Mouse (Mus musculus) liver, embryonic 16.5 days (tissue): ENCODE results near the gene Suco. TPM values are rescaled to one million over a fixed set of nuclear protein-coding genes. Genes with fewer than 3 reads are reported as not detected.

Experiments
- ATAC-seq: fragments of 200-750 bp; cut with Nextera tagmentation; 2 replicates; pipeline ENCODE4 v1.8.0; 2017; ENCODE audit warnings: low read depth, mild to moderate bottlenecking, moderate number of reproducible peaks, moderate library complexity
- H3K27ac ChIP-seq: fragments of 300-500 bp; sonication (generic); 2 replicates; pipeline ENCODE4 v1.5.1; 2014; ENCODE audit warnings: mild to moderate bottlenecking, low read length
- H3K27me3 ChIP-seq: fragments of 300-500 bp; sonication (generic); 2 replicates; pipeline ENCODE4 v1.6.1; 2014; ENCODE audit warnings: low read depth, low read length, mixed read lengths; ENCODE audit not compliant: control insufficient read depth, insufficient read depth
- H3K36me3 ChIP-seq: fragments of 300-500 bp; sonication (generic); 2 replicates; pipeline ENCODE4 v1.6.1; 2014; ENCODE audit warnings: mild to moderate bottlenecking; ENCODE audit not compliant: control insufficient read depth, insufficient read depth
- H3K4me1 ChIP-seq: fragments of 300-500 bp; sonication (generic); 2 replicates; pipeline ENCODE4 v1.6.1; 2014; ENCODE audit warnings: low read depth, low read length, mixed read lengths; ENCODE audit not compliant: control insufficient read depth
- H3K4me2 ChIP-seq: fragments of 300-500 bp; sonication (generic); 2 replicates; pipeline ENCODE4 v1.6.1; 2014; ENCODE audit warnings: low read depth, low read length, mixed read lengths
- H3K4me3 ChIP-seq: fragments of 300-500 bp; sonication (generic); 2 replicates; pipeline ENCODE4 v1.5.1; 2014; ENCODE audit warnings: low read depth, mild to moderate bottlenecking, low read length
- H3K9ac ChIP-seq: fragments of 300-500 bp; sonication (generic); 2 replicates; pipeline ENCODE4 v1.6.1; 2014; ENCODE audit warnings: low read depth, low read length
- H3K9me3 ChIP-seq: fragments of 300-500 bp; sonication (generic); replicated peaks from 2 replicates; pipeline ENCODE4 v1.6.1; 2016; ENCODE audit warnings: low read length; ENCODE audit not compliant: control insufficient read depth
- WGBS: fragments of 180-500 bp; shearing (Covaris S2); extraction: QIAGEN DNeasy Blood & Tissue Kit; methylation state at CpG from one replicate; pipeline ENCODE4 v1.1.7; 2014; ENCODE audit not compliant: insufficient replicate concordance; 5-methylcytosine and 5-hydroxymethylcytosine counted together
- polyA plus RNA-seq: library from polyadenylated mRNA; unstranded; fragments of >200 nt; fragmentation: Nextera tagmentation; extraction: Ambion mirVana; gene quantifications from 2 replicates; pipeline ENCODE4 v1.2.1, GENCODE M21; 2015

The Suco gene
- polyA plus RNA-seq, 1 experiment from 2014 or later = 15.2 TPM

- WGBS = under 1% methylated on average over 34 of the region's 34 CpGs
- ATAC-seq = peak; percentile 3
- Histone ChIP-seq H3K27ac (peak overlapping the region; percentile 99), H3K9ac (peak overlapping the region; percentile 96), H3K9me3 (no peaks in the 10 kb centered on the region), H3K36me3 (no peaks in the 10 kb centered on the region), H3K27me3 (no peaks in the 10 kb centered on the region), H3K4me1 (peaks cover 13% of the 10 kb centered on the region), H3K4me3 (peak overlapping the region; percentile 87), H3K4me2 (peak overlapping the region; percentile 77)
Observed at GRCm38 (mm10) chr1:161875706-161876552, 553 bp downstream of the Suco start.

- 41% methylated on average over 1 of the region's 1 CpGs for WGBS
Observed at GRCm38 (mm10) chr1:161869422-161869821, 7.1 kb downstream of the Suco start.

GRCm38 (mm10) chr1:161868413-161868812, 8.1 kb downstream of the Suco start:
- ATAC-seq = no peak
- H3K4me2 ChIP-seq = no peak overlapping the region
- H3K9me3 ChIP-seq = no peaks in the 10 kb centered on the region
- H3K9ac ChIP-seq = no peak overlapping the region
- H3K27ac ChIP-seq = no peak overlapping the region
- H3K4me1 ChIP-seq = peaks cover 2% of the 10 kb centered on the region; the same call in 1 of the 2 replicates
- H3K27me3 ChIP-seq = no peaks in the 10 kb centered on the region
- no peak overlapping the region for H3K4me3 ChIP-seq
- no peaks in the 10 kb centered on the region for H3K36me3 ChIP-seq

More at GRCm38 (mm10) chr1:161869422-161869821, 7.1 kb downstream of the Suco start:
- Histone ChIP-seq H3K27me3 (no peaks in the 10 kb centered on the region), H3K4me2 (no peak overlapping the region), H3K27ac (no peak overlapping the region), H3K9ac (no peak overlapping the region), H3K4me3 (no peak overlapping the region), H3K4me1 (peaks cover 8% of the 10 kb centered on the region), H3K9me3 (no peaks in the 10 kb centered on the region), H3K36me3 (no peaks in the 10 kb centered on the region)
- no peak for ATAC-seq

GRCm38 (mm10) chr1:161863742-161864141, 12.7 kb downstream of the Suco start:
- H3K27ac ChIP-seq = no peak overlapping the region
- H3K4me2 ChIP-seq = no peak overlapping the region
- H3K9me3 ChIP-seq = no peaks in the 10 kb centered on the region
- peaks cover 2% of the 10 kb centered on the region; the same call in 1 of the 2 replicates for H3K4me1 ChIP-seq
- no peaks in the 10 kb centered on the region for H3K27me3 ChIP-seq
- no peaks in the 10 kb centered on the region; the same call in 1 of the 2 replicates for H3K36me3 ChIP-seq
- no peak overlapping the region for H3K9ac ChIP-seq
- no peak for ATAC-seq
- WGBS = 57% methylated on average over 2 of the region's 2 CpGs
- H3K4me3 ChIP-seq = no peak overlapping the region

GRCm38 (mm10) chr1:161859248-161859647, 17.2 kb downstream of the Suco start:
- no peak overlapping the region for H3K9ac ChIP-seq
- no peak overlapping the region for H3K4me3 ChIP-seq
- H3K27me3 ChIP-seq = no peaks in the 10 kb centered on the region
- no peak overlapping the region for H3K27ac ChIP-seq
- no peaks in the 10 kb centered on the region; the same call in 1 of the 2 replicates for H3K4me1 ChIP-seq
- ATAC-seq = no peak
- no peaks in the 10 kb centered on the region for H3K9me3 ChIP-seq
- 87% methylated on average over 2 of the region's 2 CpGs for WGBS
- no peak overlapping the region for H3K4me2 ChIP-seq
- peaks cover 17% of the 10 kb centered on the region for H3K36me3 ChIP-seq

- H3K27me3 ChIP-seq = no peaks in the 10 kb centered on the region
- no peak overlapping the region for H3K27ac ChIP-seq
- no peaks in the 10 kb centered on the region for H3K4me1 ChIP-seq
- no peaks in the 10 kb centered on the region for H3K9me3 ChIP-seq
- no peak for ATAC-seq
- no peak overlapping the region for H3K4me3 ChIP-seq
- H3K9ac ChIP-seq = no peak overlapping the region
- peaks cover 21% of the 10 kb centered on the region for H3K36me3 ChIP-seq
- 93% methylated on average over 2 of the region's 2 CpGs for WGBS
- H3K4me2 ChIP-seq = no peak overlapping the region
Observed at GRCm38 (mm10) chr1:161826677-161827076, 49.8 kb downstream of the Suco start.

- Histone ChIP-seq H3K27ac (no peak overlapping the region), H3K27me3 (no peaks in the 10 kb centered on the region), H3K9me3 (no peaks in the 10 kb centered on the region), H3K4me2 (no peak overlapping the region), H3K36me3 (no peaks in the 10 kb centered on the region), H3K4me1 (no peaks in the 10 kb centered on the region; the same call in 1 of the 2 replicates), H3K4me3 (no peak overlapping the region), H3K9ac (no peak overlapping the region)
- no peak for ATAC-seq
- WGBS = 61% methylated on average over 5 of the region's 5 CpGs
Observed at GRCm38 (mm10) chr1:161809428-161809827, 67.1 kb downstream of the Suco start.

GRCm38 (mm10) chr1:161808980-161809379, 67.5 kb downstream of the Suco start:
- no peaks in the 10 kb centered on the region; the same call in 1 of the 2 replicates for H3K4me1 ChIP-seq
- H3K9me3 ChIP-seq = no peaks in the 10 kb centered on the region
- H3K36me3 ChIP-seq = no peaks in the 10 kb centered on the region
- no peak overlapping the region for H3K27ac ChIP-seq
- 52% methylated on average over 6 of the region's 6 CpGs for WGBS
- H3K27me3 ChIP-seq = no peaks in the 10 kb centered on the region
- ATAC-seq = no peak
- no peak overlapping the region for H3K9ac ChIP-seq
- H3K4me3 ChIP-seq = no peak overlapping the region
- no peak overlapping the region for H3K4me2 ChIP-seq

- ATAC-seq = no peak
- Histone ChIP-seq H3K36me3 (no peaks in the 10 kb centered on the region), H3K9ac (no peak overlapping the region), H3K4me1 (peaks cover 5% of the 10 kb centered on the region), H3K4me3 (no peak overlapping the region), H3K4me2 (no peak overlapping the region), H3K27me3 (no peaks in the 10 kb centered on the region), H3K9me3 (no peaks in the 10 kb centered on the region), H3K27ac (no peak overlapping the region)
- WGBS = 65% methylated on average over 8 of the region's 8 CpGs
Observed at GRCm38 (mm10) chr1:161804541-161804971, 71.9 kb downstream of the Suco start.
